Mouse (Mus musculus) spleen, adult 18-20 months (tissue): Measurements from ENCODE around the gene Blm.

Source experiments
- DNase-seq, 2 experiments: peaks; one replicate each; pipeline ENCODE4 v3.0.0; 2022; ENCODE audit warnings: mixed read lengths in 2 of 2

Blm gene

GRCm38 (mm10) chr7:80460199-80460598, 74.7 kb downstream of the Blm start:
- no peak for DNase-seq

DNA sequence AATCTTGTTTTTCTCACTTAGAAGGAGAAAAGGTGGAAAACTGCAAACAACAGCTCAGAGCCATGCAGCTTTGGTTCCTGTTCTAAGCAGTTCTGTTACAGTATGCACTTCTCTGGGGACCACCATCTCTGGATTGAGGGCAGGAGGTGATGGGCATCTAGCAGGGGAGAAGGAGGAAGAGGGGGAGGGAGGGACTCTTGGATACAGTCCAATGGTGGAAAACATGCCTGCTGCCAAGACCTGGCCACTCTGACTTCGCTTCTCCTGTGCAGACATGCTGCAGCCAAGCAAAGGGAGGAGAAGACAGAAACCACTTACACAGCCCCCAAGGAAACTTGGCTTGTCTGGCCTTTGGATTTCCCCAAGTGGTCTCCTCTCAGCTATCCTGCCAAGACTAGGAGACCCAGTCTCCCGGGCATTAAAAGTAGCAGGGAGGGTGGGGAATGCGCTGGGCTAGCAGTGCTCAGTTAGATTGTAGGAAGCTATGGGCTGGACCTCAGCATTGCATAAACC, 77.0 kb downstream of the Blm start:
- DNase-seq: no peak

GRCm38 (mm10) chr7:80457241-80457640, 77.7 kb downstream of the Blm start:
- DNase-seq: no peak

GRCm38 (mm10) chr7:80456327-80456726, 78.6 kb downstream of the Blm start:
- no peak for DNase-seq

DNA sequence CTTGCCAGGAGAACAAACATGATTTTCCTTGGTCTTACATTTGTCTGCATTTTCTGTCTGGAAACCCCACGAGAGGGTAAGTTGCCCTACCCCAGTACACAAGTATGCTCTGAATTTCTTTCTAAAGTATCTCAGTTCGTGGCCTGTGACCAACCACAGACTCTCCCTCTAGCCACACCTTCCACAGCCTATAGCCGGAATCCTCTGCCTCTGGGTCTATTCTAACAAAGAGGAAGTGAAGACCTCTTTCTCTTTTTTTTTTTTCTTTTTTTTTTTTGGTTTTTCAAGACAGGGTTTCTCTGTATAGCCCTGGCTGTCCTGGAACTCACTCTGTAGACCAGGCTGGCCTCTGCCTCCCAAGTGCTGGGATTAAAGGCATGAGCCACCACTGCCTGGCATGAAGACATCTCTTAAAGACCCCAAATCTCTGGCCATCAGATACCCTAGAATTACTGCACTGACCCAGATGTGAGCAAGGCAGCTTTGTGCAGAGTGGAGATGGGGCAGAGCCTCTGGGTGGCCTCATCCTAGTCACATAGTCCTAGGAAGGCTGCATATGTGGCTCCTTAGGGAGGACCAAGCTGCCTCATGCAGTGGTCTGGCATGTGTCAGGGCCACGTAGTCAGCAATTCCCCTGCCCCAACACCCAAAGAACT, 79.3 kb downstream of the Blm start:
- no peak for DNase-seq

DNA sequence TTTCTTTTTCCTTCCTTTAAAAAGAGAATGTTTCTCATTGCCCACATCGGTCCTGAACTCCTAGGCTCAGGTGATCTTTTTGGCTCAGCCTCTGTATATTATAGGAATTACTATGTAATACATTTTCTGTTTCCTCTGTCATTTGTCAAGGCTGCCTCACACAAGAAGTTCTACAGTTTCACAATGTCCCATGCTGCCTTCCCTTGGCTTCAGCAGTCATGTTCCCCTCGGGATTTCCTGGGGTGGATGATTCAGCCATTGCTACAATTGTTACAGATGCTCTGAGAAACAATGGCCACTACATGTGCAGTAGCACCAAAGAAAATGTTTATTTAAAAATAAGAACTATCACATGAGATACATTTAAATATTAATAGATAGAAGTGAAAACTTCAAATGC, 80.1 kb downstream of the Blm start:
- DNase-seq: no peak

DNA sequence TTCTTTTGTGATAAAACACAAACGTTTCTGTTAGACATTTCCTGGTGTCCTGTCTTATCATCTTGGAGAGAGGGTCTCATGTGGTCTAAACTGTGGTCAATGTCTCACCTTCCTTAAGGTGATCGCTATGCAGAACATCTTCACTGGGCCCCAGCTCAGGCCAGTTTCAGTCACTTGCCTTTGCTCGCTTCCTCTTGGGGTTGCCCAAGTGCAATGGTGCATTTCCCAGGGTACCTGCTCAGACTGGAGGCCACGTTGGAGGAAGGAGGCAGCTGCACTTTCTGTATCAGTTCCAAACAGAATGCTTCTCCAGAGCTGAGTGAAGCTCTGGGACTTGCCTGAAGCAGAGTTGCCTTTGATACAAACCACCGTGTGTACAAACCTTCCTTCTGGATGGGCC, 80.9 kb downstream of the Blm start:
- DNase-seq: no peak

DNA sequence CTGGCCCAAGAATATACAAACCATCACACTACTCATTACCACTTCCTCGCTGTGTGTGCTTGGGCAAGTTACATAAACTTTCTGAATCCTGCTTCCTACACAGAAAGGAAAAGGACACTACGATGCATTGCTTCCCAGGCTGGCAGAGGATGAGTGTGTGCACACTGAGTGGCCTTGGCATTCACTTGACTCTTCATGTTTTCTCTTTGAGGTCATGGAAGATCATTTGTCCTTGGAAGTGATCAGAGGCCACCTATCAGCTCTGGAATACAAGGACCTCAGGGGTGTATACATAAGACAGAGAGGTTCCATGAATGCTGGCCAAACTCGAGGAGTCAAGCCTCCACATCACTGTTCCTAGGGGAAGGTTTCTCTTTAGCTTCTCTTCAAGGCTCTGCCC, 81.8 kb downstream of the Blm start:
- DNase-seq: no peak

DNA sequence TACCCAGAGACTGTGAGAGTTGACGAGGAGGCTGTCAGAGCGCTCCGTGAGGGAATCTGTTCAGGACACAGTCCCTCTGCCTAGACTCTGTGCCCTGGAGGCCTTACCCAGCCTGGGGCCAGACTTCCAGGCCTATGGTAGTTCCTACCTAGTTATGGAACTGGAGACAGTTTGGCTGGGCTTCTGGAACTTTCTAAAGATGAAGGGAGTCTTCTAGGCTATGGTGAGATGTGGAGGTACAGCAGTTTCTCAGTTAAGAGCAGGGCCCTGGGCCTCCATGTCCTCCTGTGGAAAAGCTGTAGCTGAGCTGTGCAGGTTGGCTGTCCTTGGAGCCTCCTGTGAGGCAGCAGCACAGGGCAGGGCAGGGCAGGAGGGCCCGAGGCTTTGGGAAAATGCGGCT, 82.7 kb downstream of the Blm start:
- no peak for DNase-seq

GRCm38 (mm10) chr7:80451550-80452232, 83.2 kb downstream of the Blm start:
- no peak for DNase-seq

DNA sequence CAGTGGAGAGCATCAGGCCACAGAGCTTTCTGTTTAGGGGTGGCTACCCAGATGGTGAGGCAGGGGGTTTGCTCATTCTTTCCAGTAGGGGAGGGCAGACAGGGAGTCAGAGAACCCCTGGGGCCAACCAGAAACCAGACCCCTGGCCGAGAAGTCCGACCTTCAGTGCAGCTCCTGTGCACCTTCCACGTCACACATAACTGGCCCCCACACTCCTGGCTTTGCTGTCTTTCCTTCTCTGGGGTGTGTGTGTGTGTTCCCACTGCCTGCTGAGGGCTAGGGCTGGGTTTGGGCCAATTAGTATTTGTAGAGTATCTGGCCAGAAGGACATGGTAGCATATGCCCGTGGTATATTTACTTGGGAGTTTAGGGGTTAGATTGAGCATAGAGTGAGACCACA, 84.6 kb downstream of the Blm start:
- no peak for DNase-seq

DNA sequence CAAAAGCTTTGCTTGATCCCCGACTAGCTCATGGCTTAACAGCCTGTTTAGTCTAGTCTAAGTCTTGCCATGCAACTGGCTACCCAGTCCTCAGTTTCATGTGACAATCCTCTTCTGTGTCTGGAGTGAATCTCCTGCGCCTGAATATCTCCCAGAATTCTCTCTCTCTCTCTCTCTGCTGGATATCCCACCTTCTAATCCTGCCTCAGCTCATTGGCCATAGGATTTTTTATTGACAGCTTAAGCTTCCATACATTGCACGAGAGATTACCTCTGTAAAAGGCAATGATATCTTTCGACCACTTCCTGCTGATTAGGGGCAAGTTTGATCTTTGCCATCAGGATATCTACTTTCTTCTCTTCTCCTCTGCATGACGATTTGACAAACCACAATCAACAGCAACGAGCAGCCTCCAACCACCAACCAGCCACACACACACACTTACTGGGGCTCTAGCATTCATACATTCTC, 85.3 kb downstream of the Blm start:
- DNase-seq: no peak

DNA sequence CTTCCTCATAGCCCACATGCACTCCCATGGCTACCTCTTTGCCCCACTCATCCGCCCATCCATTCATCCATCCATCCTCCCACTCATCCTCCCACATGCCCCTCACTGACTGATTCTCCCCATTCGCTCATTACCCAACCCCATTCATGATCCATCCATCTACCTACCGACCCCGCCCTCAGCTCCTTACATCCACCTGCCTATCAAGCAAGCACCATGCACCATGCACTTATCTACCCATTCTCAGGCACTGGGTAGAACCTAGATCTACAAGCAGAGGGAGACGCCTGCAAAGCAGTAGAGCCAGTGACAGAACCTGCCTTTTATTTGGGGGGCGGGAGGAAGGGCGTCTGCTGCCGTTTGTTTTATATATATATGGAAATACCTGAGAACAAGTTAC, 87.6 kb downstream of the Blm start:
- no peak for DNase-seq

GRCm38 (mm10) chr7:80446221-80446878, 88.6 kb downstream of the Blm start:
- DNase-seq: no peak

DNA sequence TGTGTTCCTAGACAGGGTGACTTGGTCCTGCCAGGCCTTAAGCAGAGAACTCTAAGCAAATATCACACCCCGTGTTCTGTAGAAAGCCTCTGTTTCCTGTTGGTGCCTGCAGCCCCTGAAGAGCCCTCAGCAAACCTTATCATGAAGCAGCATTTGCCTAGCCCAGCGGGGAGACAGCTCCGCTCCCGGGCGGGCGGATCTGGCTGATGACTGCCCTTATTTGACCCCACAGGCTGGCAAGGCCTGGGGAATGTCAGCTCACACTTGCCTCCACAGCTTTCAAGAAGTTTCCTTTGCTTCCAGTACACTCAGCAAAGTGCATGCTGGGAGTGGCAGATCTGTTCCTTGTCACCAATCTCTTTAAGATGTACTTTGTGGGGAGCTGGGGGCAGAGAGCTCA, 89.4 kb downstream of the Blm start:
- DNase-seq: no peak

- no peak for DNase-seq
Observed at GRCm38 (mm10) chr7:80444401-80445249, 90.3 kb downstream of the Blm start.

GRCm38 (mm10) chr7:80443124-80443523, 91.8 kb downstream of the Blm start:
- DNase-seq: no peak

- DNase-seq: no peak
Observed at GRCm38 (mm10) chr7:80441986-80442904, 92.7 kb downstream of the Blm start.

- DNase-seq: no peak
Observed at GRCm38 (mm10) chr7:80440685-80441084, 94.2 kb downstream of the Blm start.

DNA sequence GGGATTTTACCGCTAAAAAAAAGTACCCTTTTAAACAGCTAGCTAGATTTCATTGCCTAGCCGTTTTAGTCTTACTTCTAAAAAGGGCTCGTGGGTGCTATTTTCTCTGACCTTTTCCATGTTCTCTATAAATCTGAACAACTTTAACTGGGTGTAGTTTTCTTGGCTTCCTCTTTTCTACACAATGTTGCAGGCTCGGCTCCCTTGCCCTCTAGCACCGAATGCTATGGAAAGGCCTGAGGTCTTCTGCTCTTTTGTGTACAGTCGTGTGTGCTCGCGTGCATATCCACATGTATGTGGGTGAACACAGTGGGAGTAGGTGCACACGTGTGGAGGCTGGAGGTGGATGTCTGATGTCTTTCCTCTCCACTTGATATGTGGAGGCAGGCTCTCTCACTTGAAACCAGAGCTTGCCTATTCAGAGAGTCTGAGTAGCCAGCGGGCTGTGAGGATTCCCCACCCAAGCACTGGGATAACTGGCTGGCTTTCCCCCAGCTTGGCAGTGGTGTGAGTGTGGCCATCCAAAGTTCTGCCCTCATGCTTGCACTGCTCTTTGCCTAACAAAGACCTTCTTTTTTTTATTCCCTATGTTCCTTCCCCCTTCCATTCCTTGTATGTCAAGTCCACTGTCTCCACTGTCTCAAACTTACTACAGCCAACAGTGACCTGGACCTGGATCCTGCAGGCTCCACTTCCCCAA, 95.0 kb downstream of the Blm start:
- no peak for DNase-seq
